Comparison of ENCODE assay signal across 20 mouse cellular contexts in the genomic region with DNA sequence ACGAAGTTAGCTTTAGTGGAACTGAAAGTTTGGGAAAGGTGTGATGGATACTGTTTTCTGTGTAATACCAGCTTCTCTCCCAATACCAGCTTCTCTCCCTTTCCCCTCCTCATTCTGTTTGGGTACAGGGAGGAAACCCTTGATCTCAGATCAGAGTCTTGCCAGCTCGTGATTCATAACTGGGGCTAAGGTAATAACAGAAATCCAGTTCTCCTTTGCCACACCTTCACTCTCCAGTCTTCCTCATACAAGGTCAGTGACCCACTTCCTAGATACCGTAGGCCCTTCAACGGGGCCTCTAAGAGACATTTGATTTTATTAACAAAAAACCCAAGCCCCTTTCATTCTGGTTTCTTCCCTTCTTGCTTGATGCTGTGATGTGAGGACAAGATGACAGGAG.
"Had no signal": no experiment of that assay in that cellular context is flagged by ENCODE, and none has a peak within 500 bp of the region (broad histone marks: within the 10 kb centered on the region; RNA-seq: fewer than 3 reads in every experiment).

No protein-coding gene starts in this region.

- H3K9ac ChIP-seq: liver, embryonic 13.5 days; liver, embryonic 15.5 days; liver, postnatal 0 days; lung, embryonic 15.5 days; midbrain, embryonic 13.5 days; midbrain, embryonic 15.5 days; neural tube, embryonic 13.5 days; neural tube, embryonic 15.5 days had no signal

- H3K36me3 ChIP-seq: liver, embryonic 13.5 days; liver, embryonic 15.5 days; lung, embryonic 15.5 days; midbrain, embryonic 13.5 days; midbrain, embryonic 15.5 days; neural tube, embryonic 13.5 days; neural tube, embryonic 15.5 days had no signal

- H3K27me3 ChIP-seq: liver, embryonic 13.5 days; lung, embryonic 15.5 days; midbrain, embryonic 13.5 days; midbrain, embryonic 15.5 days; neural tube, embryonic 13.5 days; neural tube, embryonic 15.5 days had no signal

- H3K9me3 ChIP-seq: liver, embryonic 13.5 days; liver, embryonic 15.5 days; lung, embryonic 15.5 days; megakaryocyte, embryonic 14.5 days; midbrain, embryonic 13.5 days; midbrain, embryonic 15.5 days; neural tube, embryonic 13.5 days; neural tube, embryonic 15.5 days had no signal

- DNase-seq: liver, embryonic 13.5 days; liver, postnatal 0 days; lung, adult 2 months; lung, postnatal 10 days; retina, postnatal 1 day; right cerebral cortex, adult 18-20 months; right cerebral cortex, postnatal 25 days; spleen, adult 18-20 months; thymus, adult 18-20 months; thymus, postnatal 14 days; thymus, postnatal 36 days had no signal

- H3K4me1 ChIP-seq: midbrain, embryonic 13.5 days; midbrain, embryonic 15.5 days; neural tube, embryonic 13.5 days; neural tube, embryonic 15.5 days had no signal

- H3K27ac ChIP-seq: liver, embryonic 13.5 days; liver, embryonic 15.5 days; lung, embryonic 15.5 days; macrophage; midbrain, embryonic 13.5 days; midbrain, embryonic 15.5 days; neural tube, embryonic 13.5 days; neural tube, embryonic 15.5 days had no signal

- H3K4me2 ChIP-seq: liver, embryonic 13.5 days; liver, embryonic 15.5 days; lung, embryonic 15.5 days; midbrain, embryonic 11.5 days; midbrain, embryonic 13.5 days; midbrain, embryonic 15.5 days; neural tube, embryonic 13.5 days; neural tube, embryonic 15.5 days had no signal

- H3K4me3 ChIP-seq: liver, embryonic 13.5 days; liver, embryonic 15.5 days; lung, embryonic 15.5 days; megakaryocyte, embryonic 14.5 days; midbrain, embryonic 13.5 days; midbrain, embryonic 15.5 days; neural tube, embryonic 13.5 days; neural tube, embryonic 15.5 days had no signal

- ATAC-seq: liver, postnatal 0 days; midbrain, embryonic 13.5 days; midbrain, embryonic 15.5 days had no signal
